Mouse (Mus musculus): ENCODE measurements around the gene Pcgf2.
"Not testable (repeated sequence)": the region's sequence is repeated elsewhere in the genome, so short reads cannot be mapped to it uniquely, and the experiment has no call there.

DNA sequence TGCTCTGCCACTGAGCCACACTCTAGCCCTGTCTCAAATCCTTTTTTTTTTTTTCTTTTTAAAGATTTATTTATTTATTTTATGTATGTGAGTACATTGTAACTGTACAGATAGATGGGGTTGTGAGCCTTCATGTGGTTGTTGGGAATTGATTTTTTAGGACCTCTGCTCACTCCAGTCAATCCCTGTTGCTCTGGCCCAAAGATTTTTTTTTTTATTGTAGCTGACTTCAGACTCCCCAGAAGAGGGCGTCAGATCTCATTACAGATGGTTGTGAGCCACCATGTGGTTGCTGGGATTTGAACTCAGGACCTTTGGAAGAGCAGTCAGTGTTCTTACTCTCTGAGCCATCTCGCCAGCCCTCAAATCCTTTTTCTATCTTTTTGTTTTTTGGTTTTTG is 9.8 kb upstream of the Pcgf2 start:
- TF ChIP-seq ZC3H11A (IDR thresholded peaks at IDR 0.05; ENCODE audit: borderline replicate concordance, low read depth, low read length), result not testable (repeated sequence)
- TF ChIP-seq ZNF384 (IDR thresholded peaks at IDR 0.05; ENCODE audit: low read depth, low read length), result peak; percentile 72
